Mouse (Mus musculus): Measurements from ENCODE around the gene Tnfrsf12a.
A peak's percentile ranks its signal among the peaks of the same experiment; 100 is the strongest.

The Tnfrsf12a gene

GRCm38 (mm10) chr17:23644613-23645495, 32.4 kb downstream of the Tnfrsf12a start, which contains the start of gene Mmp25:
Gene Mmp25, minus strand, starts transcription at chr17:23645277.
- no peak for DNase-seq

GRCm38 (mm10) chr17:23631241-23631640, 46.0 kb downstream of the Tnfrsf12a start:
- DNase-seq, result no peak

- peak; percentile 74 to 82 for DNase-seq
These were observed 46.9 kb downstream of the Tnfrsf12a start for GRCm38 (mm10) chr17:23630195-23631020.

DNA sequence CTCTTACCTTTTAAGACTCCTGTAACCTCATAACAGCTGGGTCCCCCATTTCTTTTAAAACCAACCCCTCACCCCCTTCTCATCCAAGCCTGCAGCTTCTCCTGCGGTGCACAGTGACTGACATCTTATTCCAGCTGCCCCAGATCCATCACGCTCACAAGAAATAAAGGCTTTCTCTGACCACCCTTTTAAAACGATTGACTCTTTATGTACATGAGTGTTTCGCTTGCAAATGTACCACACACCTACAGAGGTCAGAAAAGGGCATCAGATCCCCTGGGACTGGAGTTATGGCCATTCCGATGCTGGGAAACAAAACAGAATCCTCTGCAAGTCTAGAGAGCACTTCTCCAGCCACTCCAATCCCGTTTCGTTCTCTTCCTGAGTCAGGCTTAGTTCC, 49.5 kb downstream of the Tnfrsf12a start:
- DNase-seq, result no peak

All from cerebellum, postnatal 36 days (tissue).